Mouse (Mus musculus): Measurements from ENCODE around the gene Fcgr1. TPM values are rescaled to one million over a fixed set of nuclear protein-coding genes. Genes with fewer than 3 reads are reported as not detected.
"Not testable (repeated sequence)": the region's sequence is repeated elsewhere in the genome, so short reads cannot be mapped to it uniquely, and the experiment has no call there.

The Fcgr1 gene
- polyA plus RNA-seq, 1 experiment from 2014 or later, result 0.60 TPM

DNA sequence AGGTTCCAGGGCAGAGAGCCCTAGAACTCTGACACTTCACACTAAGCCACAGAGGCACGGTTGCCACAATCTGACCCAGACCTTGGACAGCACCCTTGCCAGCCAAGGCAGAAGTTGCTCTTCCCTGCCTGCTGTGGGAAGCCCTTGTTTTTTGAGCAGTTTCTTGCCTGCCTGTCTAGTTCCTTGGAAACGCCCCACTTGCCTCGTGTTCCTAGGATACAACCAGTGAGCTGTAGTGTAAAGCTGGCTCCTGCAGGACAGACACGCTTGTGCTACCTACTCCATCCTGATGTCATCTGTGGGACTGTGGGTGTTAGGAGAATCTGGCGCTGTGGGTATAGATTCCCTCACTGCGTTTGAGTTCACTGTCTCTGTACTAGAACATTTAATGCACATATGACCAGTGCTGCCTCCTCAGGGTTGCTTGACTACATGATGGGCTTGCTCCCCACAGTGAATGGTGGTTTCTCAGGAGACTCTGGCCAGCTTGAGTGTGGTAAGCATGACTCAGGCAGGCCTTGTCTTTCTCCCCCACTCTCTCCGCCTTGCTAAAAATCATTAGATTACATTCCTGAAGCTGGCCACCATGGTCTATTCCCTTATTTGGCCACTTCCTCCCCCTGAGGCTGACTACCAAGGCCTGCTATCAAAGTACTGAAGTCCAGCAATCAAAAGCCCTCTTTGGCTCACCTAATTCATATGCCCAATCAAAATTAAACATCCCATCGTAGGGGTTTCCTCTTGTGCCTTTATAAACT lies 18.8 kb upstream of the Fcgr1 start:
- Histone ChIP-seq H3K4me3 (no peak overlapping the region), H3K27me3 (ENCODE audit: low read depth, poor library complexity, severe bottlenecking) (no peaks in the 10 kb centered on the region), H3K36me3 (no peaks in the 10 kb centered on the region), H3K4me1 (no peaks in the 10 kb centered on the region), H3K9me3 (replicated peaks) (no peaks in the 10 kb centered on the region), H3K27ac (no peak overlapping the region)
- no peak for DNase-seq (ENCODE audit: low spot score)
- WGBS, result 72% methylated on average over 8 of the region's 8 CpGs

GRCm38 (mm10) chr3:96309441-96309840 lies 15.7 kb upstream of the Fcgr1 start:
- H3K9me3 ChIP-seq (replicated peaks), result no peaks in the 10 kb centered on the region
- no peaks in the 10 kb centered on the region for H3K36me3 ChIP-seq
- WGBS, result 59% methylated on average over 3 of the region's 3 CpGs
- no peaks in the 10 kb centered on the region for H3K4me1 ChIP-seq
- no peak overlapping the region for H3K27ac ChIP-seq
- H3K4me3 ChIP-seq, result no peak overlapping the region
- no peaks in the 10 kb centered on the region for H3K27me3 ChIP-seq (ENCODE audit: low read depth, poor library complexity, severe bottlenecking)
- no peak for DNase-seq (ENCODE audit: low spot score)

DNA sequence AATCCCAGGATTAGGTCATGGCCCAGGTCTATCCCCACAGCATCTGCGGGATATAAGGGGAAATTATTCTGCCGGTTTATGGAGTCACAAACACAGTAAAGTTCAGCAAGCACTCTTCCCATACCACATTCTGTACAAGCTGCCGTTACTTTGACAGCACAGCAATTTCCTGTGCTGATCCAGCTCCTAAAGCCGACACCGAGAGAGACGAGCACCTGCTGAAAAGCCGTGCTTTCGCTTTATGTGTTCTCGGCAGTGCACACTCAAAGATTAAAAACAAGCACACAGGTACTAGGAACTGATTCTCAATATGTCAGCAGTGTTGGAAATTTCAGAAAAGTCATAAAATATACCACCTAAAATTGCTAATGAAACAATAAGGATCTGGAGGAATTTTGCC lies 12.7 kb upstream of the Fcgr1 start:
- Histone ChIP-seq H3K27ac (no peak overlapping the region), H3K9me3 (replicated peaks) (no peaks in the 10 kb centered on the region), H3K36me3 (no peaks in the 10 kb centered on the region), H3K4me3 (no peak overlapping the region), H3K4me1 (no peaks in the 10 kb centered on the region), H3K27me3 (ENCODE audit: low read depth, poor library complexity, severe bottlenecking) (0 out of 2 replicates have a peak, but pooled peaks cover 7% of the 10 kb centered on the region)
- DNase-seq (ENCODE audit: low spot score), result no peak
- 80% methylated on average over 9 of the region's 9 CpGs for WGBS

- no peaks in the 10 kb centered on the region for H3K36me3 ChIP-seq
- H3K4me1 ChIP-seq, result no peaks in the 10 kb centered on the region
- H3K27me3 ChIP-seq (ENCODE audit: low read depth, poor library complexity, severe bottlenecking), result 0 out of 2 replicates have a peak, but pooled peaks cover 9% of the 10 kb centered on the region
- H3K9me3 ChIP-seq (replicated peaks), result no peaks in the 10 kb centered on the region
- no peak overlapping the region for H3K4me3 ChIP-seq
- no peak for DNase-seq (ENCODE audit: low spot score)
- H3K27ac ChIP-seq, result no peak overlapping the region
- WGBS, result 84% methylated on average over 5 of the region's 5 CpGs
Observed at GRCm38 (mm10) chr3:96302076-96302475, 8.3 kb upstream of the Fcgr1 start.

GRCm38 (mm10) chr3:96300706-96301529 lies 7.1 kb upstream of the Fcgr1 start:
- Histone ChIP-seq H3K9me3 (replicated peaks) (no peaks in the 10 kb centered on the region), H3K27me3 (ENCODE audit: low read depth, poor library complexity, severe bottlenecking) (0 out of 2 replicates have a peak, but pooled peaks cover 9% of the 10 kb centered on the region), H3K4me1 (no peaks in the 10 kb centered on the region), H3K4me3 (peak overlapping the region; percentile 20), H3K27ac (no peak overlapping the region), H3K36me3 (no peaks in the 10 kb centered on the region)
- WGBS, result 77% methylated on average over 26 of the region's 26 CpGs
- no peak for DNase-seq (ENCODE audit: low spot score)

DNA sequence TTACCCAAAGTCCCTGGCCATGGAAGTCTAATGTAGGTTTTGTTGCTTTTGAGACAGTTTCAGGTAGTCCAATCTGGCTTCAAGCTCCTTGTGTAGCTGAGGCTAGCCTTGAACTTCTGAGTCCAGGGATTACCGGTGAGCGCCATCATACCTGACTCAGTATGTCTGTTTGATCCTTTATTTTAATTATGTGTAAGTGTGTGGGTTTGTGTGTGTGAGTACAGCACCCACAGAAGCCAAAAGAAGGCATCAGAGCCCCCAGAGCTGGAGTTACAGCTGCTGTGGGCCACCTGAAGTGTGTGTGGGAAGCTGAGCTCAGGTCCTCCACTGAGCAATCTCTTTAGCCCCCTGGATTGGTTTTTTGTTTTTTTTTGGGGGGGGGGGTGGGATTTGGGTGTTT lies 5.8 kb upstream of the Fcgr1 start:
- H3K4me3 ChIP-seq, result no peak overlapping the region
- WGBS, result 100% methylated on average over 2 of the region's 2 CpGs

GRCm38 (mm10) chr3:96298360-96298759 lies 4.6 kb upstream of the Fcgr1 start:
- no peak overlapping the region for H3K27ac ChIP-seq
- no peak for DNase-seq (ENCODE audit: low spot score)
- 95% methylated on average over 4 of the region's 4 CpGs for WGBS

More for the DNA sequence above, 5.8 kb upstream of the Fcgr1 start:
- Histone ChIP-seq H3K27ac (no peak overlapping the region), H3K36me3 (no peaks in the 10 kb centered on the region), H3K27me3 (ENCODE audit: low read depth, poor library complexity, severe bottlenecking) (0 out of 2 replicates have a peak, but pooled peaks cover 9% of the 10 kb centered on the region), H3K4me1 (no peaks in the 10 kb centered on the region), H3K9me3 (replicated peaks) (no peaks in the 10 kb centered on the region)
- no peak for DNase-seq (ENCODE audit: low spot score)

DNA sequence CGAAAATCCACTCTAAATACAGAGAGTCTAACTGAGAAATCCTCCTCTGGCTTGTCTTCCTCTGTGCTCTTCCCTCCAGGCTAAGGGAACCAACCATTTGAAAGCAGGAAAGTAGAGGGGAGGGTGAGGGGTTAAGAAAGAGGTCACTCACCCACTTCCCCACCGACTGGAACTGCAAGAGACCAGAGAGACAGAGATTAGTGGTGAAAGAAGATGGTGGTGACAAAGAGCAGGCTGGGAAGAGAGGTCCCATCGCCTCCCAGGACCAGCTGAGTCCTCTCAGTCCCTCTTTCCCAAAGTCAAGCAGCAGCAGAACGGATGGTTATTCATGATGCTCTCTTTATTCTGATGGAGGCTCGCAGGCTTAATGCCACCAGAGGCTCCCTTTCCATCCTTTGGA lies 401 bp downstream of the Fcgr1 start:
- 59% methylated on average over 5 of the region's 5 CpGs for WGBS
- H3K4me3 ChIP-seq, result no peak overlapping the region
- H3K9me3 ChIP-seq (replicated peaks), result no peaks in the 10 kb centered on the region
- no peaks in the 10 kb centered on the region for H3K36me3 ChIP-seq
- H3K4me1 ChIP-seq, result peaks cover 5% of the 10 kb centered on the region; the same call in 1 of the 2 replicates
- DNase-seq (ENCODE audit: low spot score), result no peak
- no peak overlapping the region for H3K27ac ChIP-seq
- no peaks in the 10 kb centered on the region for H3K27me3 ChIP-seq (ENCODE audit: low read depth, poor library complexity, severe bottlenecking)

More at GRCm38 (mm10) chr3:96298360-96298759, 4.6 kb upstream of the Fcgr1 start:
- Histone ChIP-seq H3K27me3 (ENCODE audit: low read depth, poor library complexity, severe bottlenecking) (0 out of 2 replicates have a peak, but pooled peaks cover 9% of the 10 kb centered on the region), H3K36me3 (no peaks in the 10 kb centered on the region), H3K4me3 (no peak overlapping the region), H3K9me3 (replicated peaks) (no peaks in the 10 kb centered on the region), H3K4me1 (no peaks in the 10 kb centered on the region)

GRCm38 (mm10) chr3:96292641-96293040 lies 1.1 kb downstream of the Fcgr1 start:
- WGBS, result 53% methylated on average over 6 of the region's 6 CpGs

DNA sequence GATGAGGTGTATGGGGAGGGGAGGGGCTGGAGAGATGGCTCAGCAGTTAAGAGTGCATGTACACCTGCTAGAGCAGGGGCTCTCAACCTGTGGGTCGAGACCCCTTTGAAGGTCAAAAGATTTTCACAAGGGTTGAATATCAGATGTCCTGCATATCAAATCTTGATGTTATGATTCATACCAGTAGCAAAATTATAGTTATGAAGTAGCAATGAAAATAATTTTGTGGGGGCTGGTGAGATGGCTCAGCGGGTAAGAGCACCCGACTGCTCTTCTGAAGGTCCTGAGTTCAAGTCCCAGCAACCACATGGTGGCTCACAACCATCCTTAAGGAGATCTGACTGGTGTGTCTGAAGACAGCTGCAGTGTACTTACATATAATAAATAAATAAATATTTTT lies 3.0 kb downstream of the Fcgr1 start:
- H3K36me3 ChIP-seq; H3K9me3 ChIP-seq (replicated peaks); H3K27ac ChIP-seq; H3K4me3 ChIP-seq; DNase-seq (ENCODE audit: low spot score); H3K4me1 ChIP-seq; H3K27me3 ChIP-seq (ENCODE audit: low read depth, poor library complexity, severe bottlenecking): not testable (repeated sequence)
- 95% methylated on average over 3 of the region's 3 CpGs for WGBS

More at GRCm38 (mm10) chr3:96292641-96293040, 1.1 kb downstream of the Fcgr1 start:
- DNase-seq (ENCODE audit: low spot score), result no peak
- Histone ChIP-seq H3K27ac (no peak overlapping the region), H3K4me3 (no peak overlapping the region), H3K9me3 (replicated peaks) (no peaks in the 10 kb centered on the region), H3K4me1 (peaks cover 5% of the 10 kb centered on the region; the same call in 1 of the 2 replicates), H3K36me3 (no peaks in the 10 kb centered on the region), H3K27me3 (ENCODE audit: low read depth, poor library complexity, severe bottlenecking) (no peaks in the 10 kb centered on the region)

DNA sequence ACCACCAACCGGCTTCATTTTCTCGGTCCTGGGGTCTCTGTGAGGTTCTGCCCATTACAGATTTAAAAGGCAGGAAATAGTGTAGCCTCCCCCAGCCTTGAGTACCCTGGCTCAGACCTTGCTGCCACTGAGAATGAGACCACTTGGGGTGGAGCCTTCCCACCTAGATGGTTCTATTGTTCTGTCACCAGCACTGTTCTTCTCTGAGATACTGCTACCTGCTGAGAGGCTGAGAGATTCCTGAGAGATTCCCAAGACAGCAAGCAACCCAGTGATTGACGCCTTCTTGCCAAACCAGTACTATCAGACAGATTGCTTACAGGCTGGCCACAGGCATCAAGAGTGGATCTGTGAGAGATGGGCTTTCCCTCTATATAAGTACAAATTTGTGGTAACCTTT lies 4.6 kb downstream of the Fcgr1 start:
- WGBS, result 80% methylated on average over 3 of the region's 3 CpGs
- Histone ChIP-seq H3K4me1 (peaks cover 8% of the 10 kb centered on the region), H3K4me3 (no peak overlapping the region), H3K27me3 (ENCODE audit: low read depth, poor library complexity, severe bottlenecking) (no peaks in the 10 kb centered on the region), H3K9me3 (replicated peaks) (no peaks in the 10 kb centered on the region), H3K27ac (no peak overlapping the region), H3K36me3 (no peaks in the 10 kb centered on the region)
- DNase-seq (ENCODE audit: low spot score), result no peak

- not testable (repeated sequence) for H3K27ac ChIP-seq; H3K4me3 ChIP-seq; H3K36me3 ChIP-seq; DNase-seq (ENCODE audit: low spot score); H3K9me3 ChIP-seq (replicated peaks)
- WGBS, result 89% methylated on average over 11 of the region's 11 CpGs
- peaks cover 13% of the 10 kb centered on the region for H3K4me1 ChIP-seq
- H3K27me3 ChIP-seq (ENCODE audit: low read depth, poor library complexity, severe bottlenecking), result peaks cover 16% of the 10 kb centered on the region
Observed at GRCm38 (mm10) chr3:96287334-96287733, 6.4 kb downstream of the Fcgr1 start.

DNA sequence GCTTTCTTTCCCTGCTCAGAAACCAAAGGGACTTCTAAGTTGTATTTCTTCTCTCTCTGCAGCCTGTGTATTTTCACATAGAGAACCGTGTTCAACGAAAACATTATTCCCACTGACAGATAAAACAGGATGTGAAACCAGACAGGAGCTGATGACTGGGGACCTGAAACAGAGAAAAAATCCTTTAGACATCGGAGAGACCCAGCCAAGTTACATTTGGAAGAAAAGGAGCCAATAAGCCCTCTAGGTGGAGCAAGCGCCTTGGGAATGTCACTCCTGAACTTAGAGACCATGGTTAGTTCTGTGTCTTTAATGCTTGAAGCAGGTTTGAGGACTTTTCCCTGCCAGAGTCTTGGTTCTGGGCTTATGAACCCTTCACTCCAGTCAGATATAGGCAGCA lies 9.3 kb downstream of the Fcgr1 start:
- no peaks in the 10 kb centered on the region for H3K36me3 ChIP-seq
- H3K4me3 ChIP-seq, result peak overlapping the region; percentile 9; the same call in 1 of the 2 replicates
- no peaks in the 10 kb centered on the region for H3K9me3 ChIP-seq (replicated peaks)
- WGBS, result 27% methylated on average over 4 of the region's 4 CpGs
- no peak overlapping the region for H3K27ac ChIP-seq
- no peak for DNase-seq (ENCODE audit: low spot score)
- peaks cover 27% of the 10 kb centered on the region for H3K27me3 ChIP-seq (ENCODE audit: low read depth, poor library complexity, severe bottlenecking)
- peaks cover 13% of the 10 kb centered on the region for H3K4me1 ChIP-seq
